Mouse (Mus musculus): ENCODE results near the gene Helz2. TPM values are rescaled to one million over a fixed set of nuclear protein-coding genes. Genes with fewer than 3 reads are reported as not detected.
A peak's percentile ranks its signal among the peaks of the same experiment; 100 is the strongest.

Gene Helz2
- total RNA-seq (2015; ENCODE audit: low replicate concordance) (15.1 and 15.5 TPM in 2 replicates), total RNA-seq (2017; ENCODE audit: low replicate concordance) (10.1 and 15.4 TPM in 2 replicates)

GRCm38 (mm10) chr2:181241602-181242313 is at the start of gene Helz2:
Gene Helz2 (minus strand): TSS chr2:181242027.
- ATAC-seq (replicated peaks; ENCODE audit: low FRiP score, poor library complexity, severe bottlenecking) = peak; percentile 72

GRCm38 (mm10) chr2:181290937-181291336 is 49.1 kb upstream of the Helz2 start:
- ATAC-seq (replicated peaks; ENCODE audit: low FRiP score, poor library complexity, severe bottlenecking) = no peak

GRCm38 (mm10) chr2:181288691-181289090 is 46.9 kb upstream of the Helz2 start:
- no peak for ATAC-seq (replicated peaks; ENCODE audit: low FRiP score, poor library complexity, severe bottlenecking)

GRCm38 (mm10) chr2:181287958-181288350 is 46.1 kb upstream of the Helz2 start, which contains the start of gene Gmeb2:
Gene Gmeb2 (minus strand): TSS chr2:181288035.
- peak; percentile 92 for ATAC-seq (replicated peaks; ENCODE audit: low FRiP score, poor library complexity, severe bottlenecking)

GRCm38 (mm10) chr2:181287338-181287957 is 45.6 kb upstream of the Helz2 start:
- peak; percentile 67 for ATAC-seq (replicated peaks; ENCODE audit: low FRiP score, poor library complexity, severe bottlenecking)

GRCm38 (mm10) chr2:181286629-181287337 is 45.0 kb upstream of the Helz2 start:
- ATAC-seq (replicated peaks; ENCODE audit: low FRiP score, poor library complexity, severe bottlenecking) = no peak

- no peak for ATAC-seq (replicated peaks; ENCODE audit: low FRiP score, poor library complexity, severe bottlenecking)
Measured at GRCm38 (mm10) chr2:181279968-181280367, 38.1 kb upstream of the Helz2 start.

GRCm38 (mm10) chr2:181277866-181278265 is 36.0 kb upstream of the Helz2 start:
- no peak for ATAC-seq (replicated peaks; ENCODE audit: low FRiP score, poor library complexity, severe bottlenecking)

- ATAC-seq (replicated peaks; ENCODE audit: low FRiP score, poor library complexity, severe bottlenecking) = no peak
Measured at GRCm38 (mm10) chr2:181276766-181277165, 34.9 kb upstream of the Helz2 start.

GRCm38 (mm10) chr2:181274639-181275038 is 32.8 kb upstream of the Helz2 start:
- ATAC-seq (replicated peaks; ENCODE audit: low FRiP score, poor library complexity, severe bottlenecking) = no peak

- ATAC-seq (replicated peaks; ENCODE audit: low FRiP score, poor library complexity, severe bottlenecking) = no peak
Measured at GRCm38 (mm10) chr2:181273829-181274228, 32.0 kb upstream of the Helz2 start.

- ATAC-seq (replicated peaks; ENCODE audit: low FRiP score, poor library complexity, severe bottlenecking) = no peak
Measured at GRCm38 (mm10) chr2:181272092-181272491, 30.3 kb upstream of the Helz2 start.

GRCm38 (mm10) chr2:181266839-181267238 is 25.0 kb upstream of the Helz2 start:
- ATAC-seq (replicated peaks; ENCODE audit: low FRiP score, poor library complexity, severe bottlenecking) = no peak

GRCm38 (mm10) chr2:181253248-181253647 is 11.4 kb upstream of the Helz2 start:
- no peak for ATAC-seq (replicated peaks; ENCODE audit: low FRiP score, poor library complexity, severe bottlenecking)

GRCm38 (mm10) chr2:181251841-181252240 is 10.0 kb upstream of the Helz2 start:
- no peak for ATAC-seq (replicated peaks; ENCODE audit: low FRiP score, poor library complexity, severe bottlenecking)

GRCm38 (mm10) chr2:181249217-181249616 is 7.4 kb upstream of the Helz2 start:
- ATAC-seq (replicated peaks; ENCODE audit: low FRiP score, poor library complexity, severe bottlenecking) = no peak

GRCm38 (mm10) chr2:181245031-181245430 is 3.2 kb upstream of the Helz2 start:
- no peak for ATAC-seq (replicated peaks; ENCODE audit: low FRiP score, poor library complexity, severe bottlenecking)

- ATAC-seq (replicated peaks; ENCODE audit: low FRiP score, poor library complexity, severe bottlenecking) = no peak; the same call in 1 of the 2 replicates
Measured at GRCm38 (mm10) chr2:181243706-181244394, 2.0 kb upstream of the Helz2 start.

- ATAC-seq (replicated peaks; ENCODE audit: low FRiP score, poor library complexity, severe bottlenecking) = no peak
Measured at GRCm38 (mm10) chr2:181242314-181242665, 463 bp upstream of the Helz2 start.

GRCm38 (mm10) chr2:181240806-181241440 is 904 bp downstream of the Helz2 start:
- no peak for ATAC-seq (replicated peaks; ENCODE audit: low FRiP score, poor library complexity, severe bottlenecking)

Data from erythroid progenitor cell, adult 5-6 weeks (primary cell).